In genomic region chr19:3935032-3935895, GRCm38 (mm10) we compare ENCODE assay signal across 8 mouse cellular contexts. TPM values are rescaled to one million over a fixed set of nuclear protein-coding genes. Genes with fewer than 3 reads are reported as not detected.
DNase-seq lines count a peak whose midpoint lies in the region; ATAC-seq lines count a peak whose summit lies in the region.

Unc93b1 (plus strand) TSS chr19:3935186.

- DNase-seq in 3T3-L1 (ENCODE audit: low read depth, low spot score), result peak; percentile 72
- DNase-seq in R1 (ENCODE audit: low read depth, low spot score), result peak; percentile 89
- peak; percentile 69 to 76 for DNase-seq in natural killer cell, adult 2 months (ENCODE audit: low spot score in 2 of 2)
- DNase-seq in urinary bladder, adult 2 months (ENCODE audit: low spot score), result no peak

- H3K9me3 ChIP-seq in embryonic facial prominence, embryonic 15.5 days (replicated peaks), result no peaks in the 10 kb centered on the region
- H3K9me3 ChIP-seq in heart, embryonic 13.5 days, result no peaks in the 10 kb centered on the region
- H3K9me3 ChIP-seq in kidney, embryonic 16.5 days (ENCODE audit: low read length), result no peaks in the 10 kb centered on the region
- H3K9me3 ChIP-seq in liver, embryonic 15.5 days (replicated peaks), result no peaks in the 10 kb centered on the region

- peak within 1 kb of the TSS; percentile 51 for H3K4me3 ChIP-seq in embryonic facial prominence, embryonic 15.5 days (replicated peaks)
- H3K4me3 ChIP-seq in heart, embryonic 13.5 days, result peak within 1 kb of the TSS; percentile 68
- H3K4me3 ChIP-seq in kidney, embryonic 16.5 days (ENCODE audit: low read length), result peak within 1 kb of the TSS; percentile 60
- peak within 1 kb of the TSS; percentile 54 for H3K4me3 ChIP-seq in liver, embryonic 15.5 days (replicated peaks)

- peak within 1 kb of the TSS; percentile 29 for H3K9ac ChIP-seq in embryonic facial prominence, embryonic 15.5 days
- H3K9ac ChIP-seq in heart, embryonic 13.5 days, result peak within 1 kb of the TSS; percentile 83
- H3K9ac ChIP-seq in kidney, embryonic 16.5 days (replicated peaks; ENCODE audit: low read length), result peak within 1 kb of the TSS; percentile 75
- peak within 1 kb of the TSS; percentile 43 for H3K9ac ChIP-seq in liver, embryonic 15.5 days

- H3K36me3 ChIP-seq in embryonic facial prominence, embryonic 15.5 days, result no peaks in the 10 kb centered on the region
- H3K36me3 ChIP-seq in heart, embryonic 13.5 days, result no peaks in the 10 kb centered on the region
- H3K36me3 ChIP-seq in kidney, embryonic 16.5 days (ENCODE audit: insufficient read depth, low read length), result no peaks in the 10 kb centered on the region
- no peaks in the 10 kb centered on the region for H3K36me3 ChIP-seq in liver, embryonic 15.5 days (replicated peaks)

- H3K27me3 ChIP-seq in embryonic facial prominence, embryonic 15.5 days, result no peaks in the 10 kb centered on the region
- peaks cover 13% of the 10 kb centered on the region for H3K27me3 ChIP-seq in heart, embryonic 13.5 days (replicated peaks)
- H3K27me3 ChIP-seq in kidney, embryonic 16.5 days (ENCODE audit: insufficient read depth, low read length), result no peaks in the 10 kb centered on the region
- peaks cover 24% of the 10 kb centered on the region for H3K27me3 ChIP-seq in liver, embryonic 15.5 days

- peak; percentile 87 for ATAC-seq in embryonic facial prominence, embryonic 15.5 days (ENCODE audit: insufficient number of reproducible peaks, low FRiP score, low TSS enrichment, low read depth)
- peak; percentile 38; the same call in 1 of the 2 replicates for ATAC-seq in heart, embryonic 13.5 days (ENCODE audit: extremely low read depth, insufficient number of reproducible peaks, low FRiP score, low TSS enrichment)
- ATAC-seq in kidney, embryonic 16.5 days (ENCODE audit: low FRiP score, low TSS enrichment), result peak; percentile 92
- ATAC-seq in liver, embryonic 15.5 days (ENCODE audit: insufficient read depth), result peak; percentile 77

- H3K27ac ChIP-seq in embryonic facial prominence, embryonic 15.5 days (replicated peaks), result peak within 1 kb of the TSS; percentile 34; the same call in 1 of the 2 replicates
- peak within 1 kb of the TSS; percentile 8 for H3K27ac ChIP-seq in heart, embryonic 13.5 days (replicated peaks)
- peak within 1 kb of the TSS; percentile 12; the same call in 1 of the 2 replicates for H3K27ac ChIP-seq in kidney, embryonic 16.5 days (ENCODE audit: low read length)
- H3K27ac ChIP-seq in liver, embryonic 15.5 days (replicated peaks), result peak within 1 kb of the TSS; percentile 51

- H3K4me2 ChIP-seq in embryonic facial prominence, embryonic 15.5 days (replicated peaks), result peak within 1 kb of the TSS; percentile 90
- peak within 1 kb of the TSS; percentile 96 for H3K4me2 ChIP-seq in heart, embryonic 13.5 days
- peak within 1 kb of the TSS; percentile 82 for H3K4me2 ChIP-seq in kidney, embryonic 16.5 days (replicated peaks; ENCODE audit: low read depth, low read length)
- peak within 1 kb of the TSS; percentile 76 for H3K4me2 ChIP-seq in liver, embryonic 15.5 days

- H3K4me1 ChIP-seq in embryonic facial prominence, embryonic 15.5 days, result peaks cover 25% of the 10 kb centered on the region
- H3K4me1 ChIP-seq in heart, embryonic 13.5 days, result peaks cover 23% of the 10 kb centered on the region
- peaks cover 21% of the 10 kb centered on the region for H3K4me1 ChIP-seq in kidney, embryonic 16.5 days (ENCODE audit: insufficient read depth, low read length)
- H3K4me1 ChIP-seq in liver, embryonic 15.5 days (replicated peaks), result peaks cover 25% of the 10 kb centered on the region

- WGBS in embryonic facial prominence, embryonic 15.5 days, result 6% methylated on average over 42 of the region's 42 CpGs
- 7% methylated on average over 38 of the region's 42 CpGs for WGBS in heart, embryonic 13.5 days
- 8% methylated on average over 41 of the region's 42 CpGs for WGBS in kidney, embryonic 16.5 days
- WGBS in liver, embryonic 15.5 days (ENCODE audit: insufficient replicate concordance), result 3% methylated on average over 42 of the region's 42 CpGs

RNA-seq across cellular contexts. Expression of gene Unc93b1, which starts in this region (rescaled TPM):
- 27.7 and 30.0 TPM in 2 replicates for polyA plus RNA-seq in embryonic facial prominence, embryonic 15.5 days (2015; fragmentation: Nextera tagmentation; extraction: Ambion mirVana)
- polyA plus RNA-seq in heart, embryonic 13.5 days (2015; fragmentation: Nextera tagmentation; extraction: Ambion mirVana), result 12.4 and 13.6 TPM in 2 replicates
- polyA plus RNA-seq in kidney, embryonic 16.5 days (2015; fragmentation: Nextera tagmentation; extraction: Ambion mirVana), result 19.4 and 23.1 TPM in 2 replicates
- 32.2 and 36.8 TPM in 2 replicates for polyA plus RNA-seq in liver, embryonic 15.5 days (2015; fragmentation: Nextera tagmentation; extraction: Ambion mirVana)
- 85.1 and 99.6 TPM in 2 replicates for polyA plus RNA-seq in urinary bladder, adult 2 months (2012; rRNA removed)

Comparison
In these comparisons a context has a peak if more than half of its experiments do, and no peak if none do; other contexts are left out.
1. ATAC-seq: peak in every context shown above with its lines; median percentile 92 in kidney, embryonic 16.5 days; 87 in embryonic facial prominence, embryonic 15.5 days; 77 in liver, embryonic 15.5 days; 38 in heart, embryonic 13.5 days.
2. H3K9ac ChIP-seq: peak in every context shown above with its lines; median percentile 83 in heart, embryonic 13.5 days; 75 in kidney, embryonic 16.5 days; 43 in liver, embryonic 15.5 days; 29 in embryonic facial prominence, embryonic 15.5 days.